Mouse (Mus musculus): ENCODE measurements around the gene Lrp6.

Lrp6 gene

GRCm38 (mm10) chr6:134566818-134567485 lies at the start of gene Lrp6:
Gene Lrp6 (minus strand): TSS chr6:134566965.
- no peak for TF ChIP-seq GATA4 (IDR thresholded peaks at IDR 0.05; ENCODE audit: insufficient replicate concordance, low read length)

DNA sequence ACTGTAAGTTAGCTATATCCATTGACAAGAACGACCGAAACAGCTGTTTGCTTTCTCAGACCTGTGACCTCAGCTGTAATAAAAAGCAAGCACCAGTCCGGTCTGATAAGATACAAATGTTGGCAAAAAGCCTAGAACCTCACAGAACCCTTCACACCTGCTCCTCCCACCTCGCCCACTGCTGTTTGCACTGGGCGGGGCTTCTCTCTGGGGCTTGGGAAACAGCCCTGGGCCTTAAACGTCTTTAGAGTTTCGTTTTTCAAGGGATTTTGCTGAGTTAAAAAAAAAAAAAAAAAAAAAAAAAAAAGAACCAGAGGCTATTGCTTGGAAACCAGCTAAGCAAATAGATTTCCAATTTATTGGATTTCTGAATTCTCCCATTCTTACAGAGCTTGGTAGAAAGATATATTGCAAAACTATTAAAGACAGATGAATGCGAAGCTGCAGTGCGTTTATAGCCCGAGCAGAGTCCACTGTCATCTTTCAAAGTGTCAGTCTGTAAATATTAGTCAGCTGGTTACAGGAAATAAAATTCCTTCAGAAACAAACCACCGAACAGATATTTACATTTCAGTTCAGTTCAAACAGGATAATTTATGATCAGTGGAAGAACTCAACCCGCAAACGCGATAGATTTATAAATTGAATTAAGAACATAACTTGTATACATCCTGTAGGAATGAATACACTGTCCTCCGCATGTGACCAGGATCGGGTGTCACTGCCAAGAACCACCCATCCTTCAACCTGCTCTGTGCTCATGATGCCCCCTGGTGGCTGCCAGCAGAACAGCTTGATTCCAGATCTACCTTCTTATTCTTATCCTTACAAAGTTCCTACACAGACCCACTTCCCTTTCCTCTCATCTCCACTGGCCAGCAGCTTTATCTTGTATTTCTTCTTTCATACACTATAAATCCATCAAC lies 48.2 kb upstream of the Lrp6 start:
- TF ChIP-seq GATA4 (IDR thresholded peaks at IDR 0.05; ENCODE audit: insufficient replicate concordance, low read length) = peak; percentile 73

- TF ChIP-seq GATA4 (IDR thresholded peaks at IDR 0.05; ENCODE audit: insufficient replicate concordance, low read length) = no peak
Measured at GRCm38 (mm10) chr6:134614322-134614721, 47.6 kb upstream of the Lrp6 start.

DNA sequence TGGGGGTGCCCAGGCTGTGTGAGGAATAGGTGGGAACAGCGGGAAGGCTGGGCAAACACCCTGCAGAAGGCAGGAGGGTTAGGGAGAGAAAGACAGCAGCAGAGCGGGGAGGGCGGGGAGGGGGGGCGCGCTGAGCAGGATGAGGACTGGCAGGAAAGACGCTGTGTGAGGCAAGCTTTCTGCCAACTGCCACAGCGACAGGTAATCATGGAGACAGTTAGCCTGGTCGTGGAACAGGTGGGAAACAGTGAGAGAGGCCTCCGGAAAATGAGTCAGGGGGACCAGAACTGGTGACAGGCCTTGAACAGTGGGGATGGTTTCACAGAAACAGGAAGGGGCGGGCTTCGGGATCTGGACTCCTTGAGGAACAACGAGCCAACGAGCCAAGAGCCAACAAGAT lies 45.1 kb upstream of the Lrp6 start:
- no peak for TF ChIP-seq GATA4 (IDR thresholded peaks at IDR 0.05; ENCODE audit: insufficient replicate concordance, low read length)

GRCm38 (mm10) chr6:134610380-134610779 lies 43.6 kb upstream of the Lrp6 start:
- TF ChIP-seq GATA4 (IDR thresholded peaks at IDR 0.05; ENCODE audit: insufficient replicate concordance, low read length) = no peak

DNA sequence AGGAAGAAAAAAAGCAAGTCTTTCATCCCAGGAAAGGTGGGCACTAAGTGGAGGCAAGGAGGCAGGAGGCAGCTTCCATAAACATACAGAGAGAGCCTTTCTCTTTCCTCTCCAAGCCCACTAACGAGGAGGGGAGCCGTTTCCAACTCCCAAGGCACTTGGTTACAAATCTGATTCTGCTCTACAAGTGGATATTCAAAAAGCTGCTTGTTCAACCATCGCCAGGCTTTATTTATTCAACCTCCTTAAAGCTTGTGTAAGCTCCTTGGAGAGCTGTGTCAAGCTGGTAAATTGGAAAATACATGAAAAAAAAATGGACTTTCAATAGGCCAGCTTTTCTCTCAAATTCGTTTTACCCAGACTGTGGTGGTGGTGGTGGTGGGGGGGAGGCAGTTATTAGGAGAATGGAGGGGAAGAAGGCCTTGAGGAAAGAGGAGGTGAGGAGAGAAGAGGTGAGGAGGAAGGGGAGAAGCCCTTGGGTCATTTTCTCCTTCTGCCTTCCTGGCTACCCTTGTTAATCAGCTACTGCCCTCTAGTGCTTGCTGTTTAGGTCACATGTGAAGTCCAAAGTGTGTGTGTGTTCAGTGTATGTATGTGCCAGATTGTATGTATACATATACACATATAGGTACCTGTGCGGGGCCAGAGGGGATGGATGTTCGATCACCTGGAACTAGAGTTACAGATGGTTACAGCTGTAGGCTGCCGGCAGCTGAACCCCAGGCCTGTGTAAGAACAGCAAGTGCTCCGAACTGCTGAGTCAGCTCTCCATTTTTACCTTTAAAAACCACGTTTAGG lies 40.4 kb upstream of the Lrp6 start:
- no peak for TF ChIP-seq GATA4 (IDR thresholded peaks at IDR 0.05; ENCODE audit: insufficient replicate concordance, low read length)

GRCm38 (mm10) chr6:134606540-134606939 lies 39.8 kb upstream of the Lrp6 start:
- peak; percentile 58; the same call in 1 of the 2 replicates for TF ChIP-seq GATA4 (IDR thresholded peaks at IDR 0.05; ENCODE audit: insufficient replicate concordance, low read length)

GRCm38 (mm10) chr6:134605196-134605595 lies 38.4 kb upstream of the Lrp6 start:
- no peak for TF ChIP-seq GATA4 (IDR thresholded peaks at IDR 0.05; ENCODE audit: insufficient replicate concordance, low read length)

DNA sequence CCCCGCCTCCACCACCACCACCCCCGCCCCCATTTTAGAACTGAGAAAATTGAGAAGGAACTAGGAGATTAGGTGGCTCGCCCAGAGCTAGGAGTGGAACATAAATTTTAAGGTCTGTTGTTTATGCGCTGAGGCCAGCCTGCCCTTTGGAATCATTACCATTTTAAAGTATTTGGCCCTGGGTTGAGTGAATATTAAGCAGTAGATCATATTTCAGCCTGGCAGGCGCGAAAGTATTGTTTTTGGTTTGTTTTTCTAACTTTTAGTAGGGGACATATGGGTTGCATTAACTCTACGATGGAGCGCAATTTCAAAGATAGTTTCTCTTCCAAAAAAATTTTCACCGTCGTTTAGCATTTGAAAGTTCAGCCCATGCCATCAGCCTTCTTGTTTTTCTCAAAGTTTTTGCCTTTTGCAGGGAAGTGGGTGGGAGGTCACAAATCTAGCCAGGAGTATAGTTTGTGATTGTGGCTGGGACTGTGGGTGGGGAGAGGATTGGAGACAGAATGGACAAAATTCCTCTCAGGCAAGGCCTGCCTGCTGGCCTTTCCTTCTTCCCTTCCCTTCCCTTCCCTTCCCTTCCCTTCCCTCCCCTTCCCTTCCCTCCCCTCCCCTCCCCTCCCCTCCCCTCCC lies 35.7 kb upstream of the Lrp6 start:
- no peak for TF ChIP-seq GATA4 (IDR thresholded peaks at IDR 0.05; ENCODE audit: insufficient replicate concordance, low read length)

DNA sequence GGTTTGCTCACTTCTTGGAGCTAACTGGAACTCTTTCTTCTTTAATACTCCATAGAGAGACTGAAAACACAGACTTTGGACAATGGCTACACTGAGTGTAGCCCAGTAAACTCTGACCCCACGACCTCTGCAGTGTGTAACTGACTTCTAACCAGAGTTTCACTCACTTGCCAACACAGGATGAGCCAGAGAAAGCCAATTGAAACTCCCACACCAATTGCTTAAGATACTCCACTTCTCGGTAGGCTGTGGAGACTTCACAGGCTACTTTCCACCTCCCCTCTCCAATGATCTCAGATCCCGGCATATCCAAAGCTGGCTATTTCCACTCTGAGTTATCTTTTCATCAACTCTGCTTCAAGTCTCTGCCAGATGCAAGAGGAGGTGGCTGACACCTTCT lies 35.0 kb upstream of the Lrp6 start:
- no peak for TF ChIP-seq GATA4 (IDR thresholded peaks at IDR 0.05; ENCODE audit: insufficient replicate concordance, low read length)

DNA sequence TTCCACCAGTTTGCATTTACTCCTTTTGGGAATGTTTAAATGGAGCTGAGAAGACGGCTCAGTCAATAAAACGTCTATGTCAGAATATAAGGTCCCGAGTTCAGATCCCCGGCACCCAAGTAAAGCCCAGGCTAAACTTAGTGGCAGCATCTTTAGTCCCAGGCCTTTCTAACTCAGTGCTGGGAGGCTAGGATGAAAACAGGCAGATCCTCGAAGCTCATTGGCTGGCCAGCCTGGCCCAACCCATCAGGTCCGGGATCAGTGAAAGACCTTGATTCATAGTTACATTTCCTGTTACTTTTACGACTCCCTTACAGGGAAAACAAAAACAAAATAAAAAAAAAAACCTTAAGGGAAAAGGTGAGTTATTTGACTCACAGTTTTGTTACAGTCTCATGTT lies 34.4 kb upstream of the Lrp6 start:
- TF ChIP-seq GATA4 (IDR thresholded peaks at IDR 0.05; ENCODE audit: insufficient replicate concordance, low read length) = no peak

DNA sequence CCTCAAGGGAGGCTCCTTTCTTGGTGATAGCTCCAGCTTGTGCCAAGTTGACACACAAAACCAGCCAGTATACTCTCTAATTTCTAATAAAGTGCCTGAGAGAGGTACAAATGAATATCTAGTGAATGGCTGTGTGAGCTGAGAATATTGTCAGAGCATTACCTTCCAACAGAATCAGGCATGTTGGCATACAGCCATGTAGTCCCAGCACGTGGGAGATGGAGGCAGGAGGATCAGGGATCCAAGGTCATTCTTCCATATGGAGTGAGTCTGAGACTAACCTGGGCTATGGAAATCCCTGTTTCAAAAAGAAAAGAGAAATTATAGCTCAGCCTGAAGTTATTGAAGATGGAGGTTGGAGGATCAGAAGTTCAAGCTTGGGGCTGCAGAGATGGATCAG lies 32.5 kb upstream of the Lrp6 start:
- no peak for TF ChIP-seq GATA4 (IDR thresholded peaks at IDR 0.05; ENCODE audit: insufficient replicate concordance, low read length)

GRCm38 (mm10) chr6:134597651-134598229 lies 31.0 kb upstream of the Lrp6 start:
- TF ChIP-seq GATA4 (IDR thresholded peaks at IDR 0.05; ENCODE audit: insufficient replicate concordance, low read length) = no peak

DNA sequence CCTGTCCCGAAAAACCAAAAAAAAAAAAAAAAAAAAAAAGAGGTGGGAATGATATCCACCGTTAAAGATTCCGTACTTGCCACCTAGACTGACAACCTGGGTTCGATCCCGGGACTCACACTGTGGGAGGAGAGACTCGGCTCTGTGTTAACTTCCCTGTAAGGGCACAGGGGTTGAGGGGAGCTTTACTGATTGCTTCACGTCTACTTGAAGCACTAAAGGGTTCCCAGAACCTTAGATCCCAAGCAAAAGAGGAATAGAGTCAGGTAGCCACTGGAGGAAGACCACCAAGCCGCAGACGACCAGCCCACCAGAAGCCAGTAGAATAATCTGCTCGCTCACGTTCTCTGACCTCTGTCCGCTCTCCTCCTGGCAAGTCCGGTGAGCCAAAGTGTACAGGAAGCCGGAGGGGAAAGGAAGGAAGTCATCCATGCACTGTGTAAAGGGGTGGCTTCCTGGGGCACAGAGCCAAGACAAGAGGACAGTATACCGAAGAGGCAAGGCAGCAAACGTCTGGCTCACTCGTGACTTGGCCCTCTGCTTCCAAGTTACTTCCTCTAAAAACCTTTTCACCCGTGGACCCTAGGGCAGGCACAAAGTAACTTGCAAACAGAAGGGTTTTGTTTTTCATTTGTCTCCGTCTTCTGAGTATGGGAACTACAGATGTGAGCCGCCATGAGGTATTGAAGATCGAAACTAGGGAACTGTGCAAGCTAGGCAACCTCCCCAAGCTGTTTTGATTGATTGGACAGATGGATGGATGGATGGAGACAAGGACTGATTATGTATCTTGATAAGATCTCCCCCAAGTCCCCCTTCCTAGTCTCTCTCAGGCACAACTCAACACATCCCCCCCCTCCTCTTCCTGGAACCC lies 28.0 kb upstream of the Lrp6 start:
- TF ChIP-seq GATA4 (IDR thresholded peaks at IDR 0.05; ENCODE audit: insufficient replicate concordance, low read length) = peak; percentile 79; the same call in 1 of the 2 replicates
